Mouse (Mus musculus): ENCODE data around the gene Ankrd17.

DNA sequence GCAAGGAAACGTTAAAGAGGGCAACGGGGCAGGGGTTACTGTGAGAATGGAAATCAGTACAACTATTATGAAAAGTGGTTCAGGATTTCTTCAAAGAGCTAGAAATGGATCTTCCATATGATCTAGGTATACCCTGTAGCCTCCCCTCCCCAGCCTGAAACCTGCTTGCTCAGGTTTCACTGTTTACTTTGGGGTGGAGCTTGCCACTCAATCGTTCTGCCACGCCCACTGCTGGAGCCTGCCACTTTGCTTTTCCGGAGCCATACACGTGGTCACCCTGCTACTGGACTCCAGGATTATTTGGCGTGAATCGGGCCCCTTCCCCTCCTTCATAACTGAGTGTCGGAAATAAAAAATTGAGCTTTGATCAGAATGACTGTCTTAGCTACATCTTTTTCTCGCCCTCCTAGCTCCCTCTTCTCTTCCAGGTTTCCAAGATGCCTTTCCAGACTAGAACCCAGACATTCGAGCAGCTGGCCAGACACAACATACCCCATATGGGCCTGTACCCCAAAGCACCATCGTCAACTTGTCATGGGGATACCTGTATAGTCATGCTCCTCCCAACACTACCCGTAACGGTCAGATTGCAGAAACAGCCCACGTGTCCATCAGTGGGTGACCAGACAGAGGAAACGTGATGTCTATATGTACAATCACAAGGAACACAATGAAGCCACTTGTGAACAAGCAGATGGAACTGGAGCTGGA is 166.3 kb downstream of the Ankrd17 start:
- TF ChIP-seq CTCF (IDR thresholded peaks at IDR 0.05; ENCODE audit: extremely low read depth, insufficient read depth, insufficient read length, insufficient replicate concordance), result no peak
- TF ChIP-seq POLR2A (IDR thresholded peaks at IDR 0.05; ENCODE audit: low read depth, low read length), result no peak
